Mouse (Mus musculus): ENCODE measurements around the gene Ptprd.

Ptprd gene

DNA sequence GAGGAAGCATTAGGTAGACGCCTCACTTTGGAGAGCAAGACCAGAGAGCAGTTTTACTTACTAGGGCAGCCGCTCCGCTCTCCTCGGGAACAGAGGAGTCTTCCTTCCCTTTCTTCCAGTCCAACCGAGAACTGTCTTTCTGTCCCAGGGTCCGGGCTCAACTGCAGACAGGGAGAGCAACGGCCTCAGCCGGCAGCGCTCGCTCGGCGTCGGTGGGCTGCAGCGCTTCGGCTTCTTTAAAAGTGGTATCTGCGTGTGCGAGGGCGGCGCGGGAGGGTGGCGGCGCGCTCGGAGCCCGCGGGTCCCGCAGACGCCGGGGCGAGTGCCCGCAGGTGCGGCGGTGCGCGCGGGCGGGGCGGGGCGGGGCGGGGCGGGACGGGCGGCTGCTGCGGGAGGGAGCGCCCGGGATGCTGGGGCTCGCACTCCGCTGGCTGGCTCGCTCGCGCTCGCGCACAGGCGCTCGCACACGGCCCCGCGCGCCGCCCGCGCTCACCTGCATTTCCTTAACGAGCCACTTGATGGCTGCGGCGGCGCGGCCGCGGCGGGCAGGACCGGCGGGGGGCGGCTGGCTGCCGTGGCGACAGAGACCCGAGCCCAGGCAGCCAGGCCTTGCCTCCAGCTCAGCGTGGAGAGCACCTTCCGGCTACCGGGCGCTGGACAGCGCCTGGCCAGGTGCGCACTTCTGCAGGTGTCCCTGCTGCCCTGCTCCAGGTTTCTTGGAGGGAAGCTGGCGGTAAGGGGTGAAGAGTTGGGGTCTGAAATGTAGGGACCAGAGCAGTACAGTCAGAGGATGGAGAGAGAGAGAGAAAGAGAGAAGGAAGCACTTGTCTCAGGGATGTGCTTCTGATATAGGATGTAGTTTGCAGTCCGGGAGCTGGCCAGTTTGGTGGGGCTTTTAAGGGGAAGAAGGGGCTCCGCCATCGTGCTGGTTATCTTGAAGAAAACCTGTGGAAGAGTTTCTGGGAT lies at the start of gene Ptprd:
Gene Ptprd (minus strand): TSS at position 433 of the 966 bp plus-strand sequence.
- DNase-seq (ENCODE audit: low read depth, low spot score), result peak; percentile 80

GRCm38 (mm10) chr4:78235820-78236219 lies 24.1 kb upstream of the Ptprd start:
- DNase-seq (ENCODE audit: low read depth, low spot score), result no peak

GRCm38 (mm10) chr4:78235316-78235715 lies 23.6 kb upstream of the Ptprd start:
- no peak for DNase-seq (ENCODE audit: low read depth, low spot score)

DNA sequence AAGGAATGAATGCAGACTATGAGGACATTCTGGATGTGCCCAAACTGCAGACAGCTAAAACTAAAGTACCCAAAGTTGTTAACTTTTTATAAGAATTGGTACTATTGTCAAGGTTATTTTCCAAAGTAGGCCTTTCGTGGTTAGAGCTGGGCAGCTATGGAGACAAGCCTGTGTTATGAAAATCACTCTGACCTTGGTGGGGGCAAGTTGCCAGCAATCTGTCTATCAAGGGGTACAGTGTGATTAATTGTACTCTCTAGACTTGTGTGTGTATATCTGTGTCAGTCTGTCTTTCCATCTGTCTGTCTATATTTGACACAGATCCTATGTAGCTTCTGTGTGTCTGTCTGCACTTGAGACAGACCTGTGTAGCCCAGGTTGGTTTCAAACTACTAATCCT lies 22.9 kb upstream of the Ptprd start:
- no peak for DNase-seq (ENCODE audit: low read depth, low spot score)

DNA sequence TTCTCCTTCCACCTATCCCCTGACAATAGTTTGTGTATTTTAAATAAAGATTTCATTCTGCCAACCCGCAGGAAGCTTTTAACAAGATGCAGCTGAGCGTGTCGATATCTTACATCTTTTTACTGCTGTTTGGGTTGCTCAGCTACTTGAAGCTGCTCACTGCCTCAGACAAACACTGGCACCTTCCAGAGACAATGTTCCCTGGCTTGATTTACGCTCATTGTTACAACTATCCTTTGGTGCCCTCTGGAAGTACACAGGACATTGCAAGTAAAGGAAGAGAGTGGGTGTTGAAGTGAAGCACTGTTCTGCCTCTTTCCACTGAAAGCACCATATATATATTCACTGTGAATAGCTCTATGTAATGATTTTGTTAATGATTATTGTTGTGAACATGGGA lies 2.2 kb upstream of the Ptprd start:
- no peak for DNase-seq (ENCODE audit: low read depth, low spot score)

- DNase-seq (ENCODE audit: low read depth, low spot score), result no peak
Observed at GRCm38 (mm10) chr4:78212941-78213340, 1.2 kb upstream of the Ptprd start.

GRCm38 (mm10) chr4:78210878-78211528 lies 758 bp downstream of the Ptprd start:
- DNase-seq (ENCODE audit: low read depth, low spot score), result no peak

GRCm38 (mm10) chr4:78205018-78205417 lies 6.7 kb downstream of the Ptprd start:
- no peak for DNase-seq (ENCODE audit: low read depth, low spot score)

DNA sequence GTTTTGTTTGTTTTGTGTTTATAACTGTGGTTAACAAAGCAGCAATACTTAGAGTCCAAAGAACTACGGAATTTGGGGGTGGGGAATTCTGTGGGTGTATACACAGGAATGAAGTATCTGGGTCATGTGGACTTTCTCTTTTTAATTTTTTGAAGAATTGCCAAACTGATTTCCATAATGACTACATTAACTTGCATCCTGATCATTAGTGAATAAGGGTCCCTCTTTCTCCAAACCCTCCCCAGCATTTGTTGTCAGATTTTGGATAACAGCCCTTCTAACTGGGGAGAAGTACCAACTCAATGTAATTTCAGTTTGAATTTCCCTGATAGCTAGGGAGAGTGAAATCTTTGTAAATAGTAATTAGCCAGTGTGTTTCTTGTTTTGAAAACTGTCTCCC lies 43.3 kb downstream of the Ptprd start:
- DNase-seq (ENCODE audit: low read depth, low spot score), result no peak

GRCm38 (mm10) chr4:78160451-78160850 lies 51.3 kb downstream of the Ptprd start:
- DNase-seq (ENCODE audit: low read depth, low spot score), result no peak

DNA sequence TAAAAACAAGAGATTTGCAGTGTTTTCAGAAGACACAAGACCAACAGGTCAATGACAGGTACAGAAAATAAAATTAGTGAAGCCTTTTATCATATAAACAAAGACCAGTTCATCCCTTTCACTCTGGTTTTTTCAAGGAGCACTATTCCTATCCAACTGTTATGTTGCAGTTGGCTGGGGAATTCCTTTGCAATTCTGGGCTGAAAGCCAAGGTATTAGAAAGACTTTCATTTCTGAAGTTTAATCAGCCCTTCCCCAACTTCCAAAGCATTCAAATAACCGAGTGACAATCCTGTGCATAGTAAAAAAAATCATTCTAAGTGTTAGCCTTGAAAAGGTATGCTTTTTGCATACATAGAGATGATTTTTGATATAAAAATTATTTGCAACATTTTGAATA lies 61.2 kb downstream of the Ptprd start:
- no peak for DNase-seq (ENCODE audit: low read depth, low spot score)

DNA sequence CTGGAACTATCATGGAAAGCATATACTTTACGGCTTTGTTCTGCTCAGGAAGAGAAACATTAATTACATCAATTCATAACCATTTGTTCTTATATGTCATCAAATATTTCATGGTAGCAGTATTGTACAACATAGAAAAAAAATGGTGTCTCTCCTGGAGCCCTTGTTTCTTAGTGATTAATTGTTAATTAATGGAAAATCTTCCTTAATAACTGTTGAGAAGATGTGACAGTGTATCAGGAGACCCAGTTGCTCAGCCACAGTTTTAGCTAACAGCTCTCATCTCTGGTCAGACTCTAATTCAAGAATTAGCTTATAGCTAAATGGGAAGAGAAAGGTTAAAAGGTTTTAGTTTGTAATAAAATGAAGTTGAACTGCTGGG lies 69.0 kb downstream of the Ptprd start:
- DNase-seq (ENCODE audit: low read depth, low spot score), result no peak

DNA sequence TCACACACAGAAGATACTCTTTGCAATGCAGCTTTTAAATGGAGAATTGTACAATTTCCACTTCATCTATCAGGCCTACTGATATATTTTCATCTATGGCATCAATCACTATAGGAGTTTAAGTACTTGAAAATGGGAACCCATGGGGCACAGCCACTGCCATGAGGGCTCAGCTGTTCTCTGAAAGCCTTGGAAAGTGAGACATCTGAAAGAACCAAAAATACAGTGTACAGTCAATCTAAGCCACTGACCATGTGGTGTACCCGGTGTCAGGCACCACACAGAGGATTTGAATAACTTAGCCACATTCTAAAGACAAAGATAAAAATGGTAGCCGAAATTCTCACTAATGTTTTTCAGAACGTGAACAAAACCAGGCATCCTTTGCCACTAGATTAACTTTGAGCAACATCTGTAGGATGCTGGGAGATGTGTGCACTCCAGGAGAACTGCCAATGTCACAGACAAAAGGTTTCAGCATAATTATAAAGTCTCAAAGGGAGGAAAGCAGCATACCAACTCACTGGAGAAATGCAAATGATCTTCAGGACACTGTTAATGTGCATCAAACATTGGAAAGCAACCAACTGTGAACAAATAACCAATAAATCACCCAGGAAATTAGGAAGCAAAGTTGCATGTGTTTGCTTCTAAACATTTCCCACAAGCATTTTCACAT lies 69.5 kb downstream of the Ptprd start:
- no peak for DNase-seq (ENCODE audit: low read depth, low spot score)

DNA sequence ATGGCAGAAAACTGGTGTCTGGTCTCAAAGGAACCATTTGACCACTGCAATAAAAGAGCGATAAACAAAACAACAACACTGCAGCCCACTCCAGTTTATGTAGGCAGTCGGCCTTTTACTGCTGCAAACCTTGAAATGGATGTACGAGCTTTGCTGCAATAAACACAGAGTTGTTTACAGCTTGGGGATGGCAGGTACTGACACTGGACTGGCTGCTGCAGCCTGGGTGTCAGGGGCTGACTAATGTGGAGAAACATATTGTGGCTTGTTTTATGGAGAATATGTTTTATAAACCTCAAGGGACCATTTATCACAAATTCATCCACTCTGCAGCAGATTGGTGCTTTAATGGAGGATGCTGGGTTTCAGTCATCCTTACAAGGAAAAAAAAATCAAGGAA lies 100.9 kb downstream of the Ptprd start:
- no peak for DNase-seq (ENCODE audit: low read depth, low spot score)

- no peak for DNase-seq (ENCODE audit: low read depth, low spot score)
Observed at GRCm38 (mm10) chr4:78097526-78097925, 114.2 kb downstream of the Ptprd start.

GRCm38 (mm10) chr4:78082744-78083143 lies 129.0 kb downstream of the Ptprd start:
- no peak for DNase-seq (ENCODE audit: low read depth, low spot score)

DNA sequence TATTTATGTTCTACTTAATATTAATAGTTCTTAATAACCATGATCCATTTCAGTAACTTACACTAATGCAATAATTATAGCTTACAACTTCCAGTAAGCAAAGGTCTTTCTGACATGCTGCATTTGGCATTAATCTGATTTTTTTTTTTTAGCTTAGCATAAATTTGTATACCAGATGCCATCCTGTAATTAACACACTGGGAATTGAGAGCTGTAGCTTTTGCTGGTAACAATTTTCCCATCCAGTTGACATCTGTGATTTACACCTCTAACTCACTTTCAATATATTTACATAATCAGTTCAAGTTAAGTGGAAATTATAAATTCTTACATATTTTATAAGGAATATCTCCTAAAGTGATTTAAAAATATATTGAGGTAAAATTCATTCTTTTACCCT lies 134.3 kb downstream of the Ptprd start:
- DNase-seq (ENCODE audit: low read depth, low spot score), result no peak

GRCm38 (mm10) chr4:78077087-78077486 lies 134.7 kb downstream of the Ptprd start:
- DNase-seq (ENCODE audit: low read depth, low spot score), result no peak

DNA sequence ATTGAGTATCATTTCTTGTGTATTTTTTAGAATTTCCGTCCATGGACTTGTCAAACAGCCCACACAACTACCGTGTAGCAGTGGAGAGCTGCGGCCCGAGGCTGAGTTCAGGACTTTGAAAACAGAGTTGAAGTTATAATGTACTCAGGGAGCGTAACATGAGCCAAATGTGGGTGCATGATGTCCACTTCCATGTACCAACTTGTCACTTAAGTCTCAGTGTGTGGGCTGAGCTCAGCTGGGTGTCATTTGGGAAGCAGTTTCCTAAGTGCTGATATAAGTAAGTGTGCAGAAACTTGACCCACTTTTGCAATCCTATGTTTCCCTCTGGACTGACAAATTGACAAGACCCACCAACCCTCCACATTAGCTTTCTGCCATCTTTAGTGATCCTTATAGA lies 173.4 kb downstream of the Ptprd start:
- DNase-seq (ENCODE audit: low read depth, low spot score), result no peak

GRCm38 (mm10) chr4:78002065-78002464 lies 209.7 kb downstream of the Ptprd start:
- DNase-seq (ENCODE audit: low read depth, low spot score), result no peak

DNA sequence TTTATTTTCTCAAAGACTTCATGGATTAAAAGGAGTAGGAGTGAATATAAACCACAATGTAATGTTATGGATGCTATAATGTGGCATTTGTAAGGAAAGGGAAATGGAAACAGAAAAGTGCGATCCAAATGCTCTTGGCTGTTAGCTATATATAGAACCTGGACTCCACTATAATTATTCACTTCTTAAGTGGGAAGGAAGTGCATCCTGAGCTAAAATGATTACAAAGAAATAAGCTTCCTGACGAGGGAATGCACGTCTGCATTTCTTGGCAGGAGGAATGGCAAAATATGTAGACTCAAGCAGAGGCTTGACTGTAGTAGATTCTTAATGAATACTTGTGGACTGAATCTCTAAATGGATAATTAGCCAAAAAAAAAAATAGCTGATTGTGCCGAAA lies 219.1 kb downstream of the Ptprd start:
- no peak for DNase-seq (ENCODE audit: low read depth, low spot score)

DNA sequence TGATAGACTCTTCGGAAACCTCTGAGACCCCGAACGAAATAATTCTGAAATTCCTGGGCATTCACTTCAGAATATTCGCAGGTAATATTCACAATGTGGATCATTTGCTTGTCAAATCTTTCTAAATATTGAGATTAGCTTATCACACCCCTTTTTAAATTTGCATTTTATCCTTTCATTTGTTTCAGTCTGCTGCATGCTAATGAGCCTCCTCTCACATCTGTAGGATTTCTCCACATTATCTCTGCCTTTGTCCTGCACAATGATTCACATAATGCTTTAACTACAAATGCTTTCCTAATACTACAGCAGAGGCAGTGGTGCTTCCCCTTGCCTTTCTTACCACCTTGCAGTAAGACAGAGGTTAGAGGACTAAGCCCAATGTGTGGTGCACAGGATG lies 229.7 kb downstream of the Ptprd start:
- DNase-seq (ENCODE audit: low read depth, low spot score), result no peak

Measured in ZHBTc4 (cell line).